Mouse (Mus musculus): ENCODE measurements at regions not wholly inside any gene's neighbourhood (a gene's known extent, or its start where the extent isn't known, plus 50 kb on each side); places are given as distances from the start of the nearest gene placed in this dataset.
"Not testable (repeated sequence)": the region's sequence is repeated elsewhere in the genome, so short reads cannot be mapped to it uniquely, and the experiment has no call there.

- no peak for DNase-seq (ENCODE audit: low spot score in 2 of 2)
Observed at GRCm38 (mm10) chr9:85637274-85637673, 111.9 kb downstream of the Ibtk start.

GRCm38 (mm10) chr9:85636131-85636447 lies 113.0 kb downstream of the Ibtk start:
- no peak for DNase-seq (ENCODE audit: low spot score in 2 of 2)

GRCm38 (mm10) chr9:85635438-85636130 lies 113.5 kb downstream of the Ibtk start:
- no peak for DNase-seq (ENCODE audit: low spot score in 2 of 2)

- DNase-seq (ENCODE audit: low spot score in 2 of 2), result not testable (repeated sequence)
Observed at GRCm38 (mm10) chr9:85634786-85635185, 114.3 kb downstream of the Ibtk start.

- no peak for DNase-seq (ENCODE audit: low spot score in 2 of 2)
Observed at GRCm38 (mm10) chr9:85617972-85618371, 131.2 kb downstream of the Ibtk start.

- no peak for DNase-seq (ENCODE audit: low spot score in 2 of 2)
Observed at GRCm38 (mm10) chr9:85617177-85617777, 131.9 kb downstream of the Ibtk start.

GRCm38 (mm10) chr9:85616266-85616869 lies 132.8 kb downstream of the Ibtk start:
- DNase-seq (ENCODE audit: low spot score in 2 of 2), result no peak

- DNase-seq (ENCODE audit: low spot score in 2 of 2), result no peak
Observed at GRCm38 (mm10) chr9:85609152-85609551, 140.0 kb downstream of the Ibtk start.

GRCm38 (mm10) chr9:85596959-85597358 lies 152.2 kb downstream of the Ibtk start:
- peak in 1 of 2 experiments; percentile 11 for DNase-seq (ENCODE audit: low spot score in 2 of 2)

GRCm38 (mm10) chr9:85593867-85594266 lies 155.3 kb downstream of the Ibtk start:
- DNase-seq (ENCODE audit: low spot score in 2 of 2), result no peak

- DNase-seq (ENCODE audit: low spot score in 2 of 2), result no peak
Observed at GRCm38 (mm10) chr9:85592639-85593038, 156.5 kb downstream of the Ibtk start.

- DNase-seq (ENCODE audit: low spot score in 2 of 2), result no peak
Observed at GRCm38 (mm10) chr9:85589210-85589609, 159.9 kb downstream of the Ibtk start.

- DNase-seq (ENCODE audit: low spot score in 2 of 2), result peak in 1 of 2 experiments; percentile 3
Observed at GRCm38 (mm10) chr9:85588077-85588476, 161.1 kb downstream of the Ibtk start.

- no peak for DNase-seq (ENCODE audit: low spot score in 2 of 2)
Observed at GRCm38 (mm10) chr9:85581028-85581595, 168.0 kb downstream of the Ibtk start.

- DNase-seq (ENCODE audit: low spot score in 2 of 2), result no peak
Observed at GRCm38 (mm10) chr9:85577812-85578211, 171.3 kb downstream of the Ibtk start.

- no peak for DNase-seq (ENCODE audit: low spot score in 2 of 2)
Observed at GRCm38 (mm10) chr9:85577338-85577737, 171.8 kb downstream of the Ibtk start.

- no peak for DNase-seq (ENCODE audit: low spot score in 2 of 2)
Observed at GRCm38 (mm10) chr9:85568877-85569276, 180.3 kb downstream of the Ibtk start.

- DNase-seq (ENCODE audit: low spot score in 2 of 2), result no peak
Observed at GRCm38 (mm10) chr9:85551871-85552270, 197.3 kb downstream of the Ibtk start.

- no peak for DNase-seq (ENCODE audit: low spot score in 2 of 2)
Observed at GRCm38 (mm10) chr9:85550455-85550854, 198.7 kb downstream of the Ibtk start.

GRCm38 (mm10) chr9:85546226-85546625 lies 202.9 kb downstream of the Ibtk start:
- DNase-seq (ENCODE audit: low spot score in 2 of 2), result no peak

- no peak for DNase-seq (ENCODE audit: low spot score in 2 of 2)
Observed at GRCm38 (mm10) chr9:85545566-85545965, 203.6 kb downstream of the Ibtk start.

GRCm38 (mm10) chr9:85538557-85538956 lies 210.6 kb downstream of the Ibtk start:
- no peak for DNase-seq (ENCODE audit: low spot score in 2 of 2)

- DNase-seq (ENCODE audit: low spot score in 2 of 2), result no peak
Observed at GRCm38 (mm10) chr9:85528421-85528820, 201.3 kb upstream of the Tent5a start.
